ENCODE assay signal across 9 mouse cellular contexts in genomic region chr8:10438772-10439171, GRCm38 (mm10).
DNase-seq lines count a peak whose midpoint lies in the region; ATAC-seq and TF ChIP-seq lines count a peak whose summit lies in the region.
"Had no signal": no experiment of that assay in that cellular context is flagged by ENCODE, and none has a peak within 500 bp of the region (broad histone marks: within the 10 kb centered on the region; RNA-seq: fewer than 3 reads in every experiment).

No protein-coding gene starts in this region.

- H3K4me1 ChIP-seq in liver, adult 2 months (ENCODE audit: control insufficient read depth, insufficient read depth, low read length) = peaks cover 2% of the 10 kb centered on the region; the same call in 1 of the 2 replicates
- H3K4me1 ChIP-seq in neural tube, embryonic 11.5 days (ENCODE audit: control insufficient read depth, insufficient read depth, low read length) = peaks cover 6% of the 10 kb centered on the region; the same call in 1 of the 2 replicates
- no peaks in the 10 kb centered on the region for H3K4me1 ChIP-seq in stomach, embryonic 16.5 days (ENCODE audit: control insufficient read depth, insufficient read depth, low read length)

- no peaks in the 10 kb centered on the region for H3K79me2 ChIP-seq in liver, adult 2 months (ENCODE audit: control insufficient read depth, insufficient read depth, low read length)

- H3K9me3 ChIP-seq in neural tube, embryonic 11.5 days (ENCODE audit: control insufficient read depth, low read length) = no peaks in the 10 kb centered on the region
- no peaks in the 10 kb centered on the region for H3K9me3 ChIP-seq in stomach, embryonic 16.5 days (replicated peaks; ENCODE audit: control insufficient read depth, low read length)
- H3K9me3 ChIP-seq: embryonic facial prominence, embryonic 13.5 days had no signal

- no peak overlapping the region for H3K4me2 ChIP-seq in neural tube, embryonic 11.5 days (ENCODE audit: low read depth)
- H3K4me2 ChIP-seq in stomach, embryonic 16.5 days (ENCODE audit: low read depth, low read length) = no peak overlapping the region
- H3K4me2 ChIP-seq: embryonic facial prominence, embryonic 13.5 days had no signal

- peak; percentile 47 for DNase-seq in 416B (ENCODE audit: low read depth)
- peak; percentile 48 for DNase-seq in adrenal gland, adult 8-10 months
- DNase-seq in embryo, embryonic 10.5 days (ENCODE audit: low spot score) = peak; percentile 88
- peak; percentile 32 to 48 for DNase-seq in gastrocnemius, postnatal 36 days
- DNase-seq in kidney, adult 9 months = peak; percentile 78
- DNase-seq in liver, adult 2 months (ENCODE audit: extremely low read depth, low read depth, low spot score) = peak; percentile 57
- DNase-seq in neural tube, embryonic 11.5 days (ENCODE audit: low spot score) = peak; percentile 77

- WGBS in liver, adult 2 months = 7% methylated on average over 11 of the region's 11 CpGs
- 18% methylated on average over 11 of the region's 11 CpGs for WGBS in neural tube, embryonic 11.5 days
- 13% methylated on average over 11 of the region's 11 CpGs for WGBS in stomach, embryonic 16.5 days

- TF ChIP-seq POLR2A in liver, adult 2 months (IDR thresholded peaks at IDR 0.05; ENCODE audit: extremely low read depth, insufficient read depth, low read length) = no peak

- ATAC-seq in neural tube, embryonic 11.5 days (ENCODE audit: insufficient read depth, low FRiP score, low TSS enrichment) = peak; percentile 23; the same call in 1 of the 2 replicates
- peak; percentile 33; the same call in 1 of the 2 replicates for ATAC-seq in stomach, embryonic 16.5 days (ENCODE audit: insufficient read depth, low FRiP score)

- no peaks in the 10 kb centered on the region for H3K36me3 ChIP-seq in liver, adult 2 months (ENCODE audit: control insufficient read depth, insufficient read depth, low read length)
- no peaks in the 10 kb centered on the region for H3K36me3 ChIP-seq in neural tube, embryonic 11.5 days (ENCODE audit: control insufficient read depth, insufficient read depth, low read length)
- H3K36me3 ChIP-seq in stomach, embryonic 16.5 days (ENCODE audit: control insufficient read depth, insufficient read depth, low read length) = no peaks in the 10 kb centered on the region
- H3K36me3 ChIP-seq: embryonic facial prominence, embryonic 13.5 days had no signal

- H3K4me3 ChIP-seq in liver, adult 2 months (ENCODE audit: insufficient read depth, low read depth, low read length) = no peak overlapping the region
- no peak overlapping the region for H3K4me3 ChIP-seq in neural tube, embryonic 11.5 days (ENCODE audit: low read depth, low read length)
- no peak overlapping the region for H3K4me3 ChIP-seq in stomach, embryonic 16.5 days (replicated peaks; ENCODE audit: low read length)
- H3K4me3 ChIP-seq: embryonic facial prominence, embryonic 13.5 days had no signal

- peak; percentile 99 for TF ChIP-seq CTCF in liver, adult 2 months (IDR thresholded peaks at IDR 0.05; ENCODE audit: low read depth, low read length)

- intact Hi-C loops in gastrocnemius, postnatal 36 days (cut with DNase I) = loop anchor here (2.0 to 10.0 kb wide), 4 partner anchors 386 to 779 kb away; partner anchors contain the start of gene Irs2

- H3K27ac ChIP-seq in liver, adult 2 months (replicated peaks; ENCODE audit: insufficient read depth, low read depth, low read length) = no peak overlapping the region
- H3K27ac ChIP-seq in neural tube, embryonic 11.5 days (ENCODE audit: low read depth, low read length) = no peak overlapping the region
- no peak overlapping the region for H3K27ac ChIP-seq in stomach, embryonic 16.5 days (ENCODE audit: low read length)
- H3K27ac ChIP-seq: embryonic facial prominence, embryonic 13.5 days had no signal

- H3K27me3 ChIP-seq in liver, adult 2 months (ENCODE audit: control insufficient read depth, insufficient read depth, low read length) = no peaks in the 10 kb centered on the region
- no peaks in the 10 kb centered on the region for H3K27me3 ChIP-seq in neural tube, embryonic 11.5 days (ENCODE audit: control insufficient read depth, insufficient read depth, low read length)
- H3K27me3 ChIP-seq in stomach, embryonic 16.5 days (ENCODE audit: control insufficient read depth, insufficient read depth, low read length) = no peaks in the 10 kb centered on the region

- no peak overlapping the region for H3K9ac ChIP-seq in liver, adult 2 months (ENCODE audit: low read depth, low read length)
- H3K9ac ChIP-seq in neural tube, embryonic 11.5 days (ENCODE audit: low read length) = no peak overlapping the region
- no peak overlapping the region for H3K9ac ChIP-seq in stomach, embryonic 16.5 days (ENCODE audit: low read length)
- H3K9ac ChIP-seq: embryonic facial prominence, embryonic 13.5 days had no signal
